Mouse (Mus musculus): ENCODE data around the gene Slc1a6.

- no peak for TF ChIP-seq POLR2A (IDR thresholded peaks at IDR 0.05; ENCODE audit: borderline replicate concordance, extremely low read depth, low read depth, low read length)
- TF ChIP-seq CTCF (IDR thresholded peaks at IDR 0.05; ENCODE audit: insufficient read depth, low read length), result peak; percentile 93
These were observed 24.3 kb upstream of the Slc1a6 start for GRCm38 (mm10) chr10:78756021-78756420.
